Mouse (Mus musculus): ENCODE data around the gene Cdkn2a.

The Cdkn2a gene

DNA sequence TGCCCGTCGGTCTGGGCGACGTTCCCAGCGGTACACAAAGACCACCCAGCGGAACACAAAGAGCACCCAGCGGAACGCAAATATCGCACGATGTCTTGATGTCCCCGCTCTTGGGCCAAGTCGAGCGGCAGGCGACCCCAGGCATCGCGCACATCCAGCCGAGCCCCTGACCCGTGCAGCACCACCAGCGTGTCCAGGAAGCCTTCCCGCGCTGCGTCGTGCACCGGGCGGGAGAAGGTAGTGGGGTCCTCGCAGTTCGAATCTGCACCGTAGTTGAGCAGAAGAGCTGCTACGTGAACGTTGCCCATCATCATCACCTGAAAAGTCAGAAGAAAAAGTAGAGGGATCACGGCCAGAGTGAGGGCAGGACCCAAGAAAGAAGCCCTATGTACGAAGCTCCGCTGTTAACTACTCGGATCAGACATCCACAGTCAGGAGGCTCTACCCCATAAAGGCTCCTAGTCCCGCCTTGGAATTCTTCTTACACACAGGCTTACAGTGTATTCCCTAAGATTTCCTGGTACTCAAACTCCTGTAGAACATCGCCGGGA lies 17.7 kb downstream of the Cdkn2a start:
- DNase-seq (ENCODE audit: low spot score), result no peak

DNA sequence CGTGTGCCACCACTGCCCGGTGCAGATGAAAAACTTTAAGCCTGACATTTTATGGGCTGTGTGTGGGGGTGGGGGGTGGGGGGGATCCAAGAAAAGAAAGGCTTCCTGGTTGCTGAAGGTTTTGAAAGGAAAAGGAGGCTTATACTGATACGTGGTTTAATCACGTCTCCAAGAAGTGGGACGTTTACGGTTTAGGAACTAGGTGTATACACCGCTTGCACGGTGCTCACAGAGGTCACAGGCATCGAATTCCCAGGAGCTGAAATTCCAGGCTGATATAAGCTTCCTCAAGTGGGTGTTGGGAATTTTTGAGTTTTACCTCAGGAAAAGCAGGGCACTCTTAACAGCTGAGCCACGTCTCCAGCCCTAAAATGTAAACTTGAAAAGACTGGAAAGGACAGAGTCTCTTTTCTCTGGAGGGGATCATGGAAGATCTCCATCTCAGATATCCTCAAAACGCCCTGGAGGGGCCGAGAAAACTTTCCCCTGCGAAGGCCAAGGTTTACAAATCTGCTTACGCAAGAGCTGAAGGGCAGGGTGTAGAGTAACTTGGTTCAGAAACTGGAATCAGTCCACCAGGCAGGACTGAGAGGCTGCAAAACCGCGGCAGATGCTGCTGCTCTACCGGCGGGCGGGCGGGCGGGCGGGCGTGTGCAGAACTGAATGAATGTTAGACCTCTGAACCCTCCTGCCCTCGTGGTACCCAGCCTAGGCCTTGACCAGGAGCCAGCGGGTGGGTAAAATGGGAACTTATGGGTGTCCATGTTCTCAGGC lies 18.5 kb downstream of the Cdkn2a start:
- DNase-seq (ENCODE audit: low spot score), result peak; percentile 25

DNA sequence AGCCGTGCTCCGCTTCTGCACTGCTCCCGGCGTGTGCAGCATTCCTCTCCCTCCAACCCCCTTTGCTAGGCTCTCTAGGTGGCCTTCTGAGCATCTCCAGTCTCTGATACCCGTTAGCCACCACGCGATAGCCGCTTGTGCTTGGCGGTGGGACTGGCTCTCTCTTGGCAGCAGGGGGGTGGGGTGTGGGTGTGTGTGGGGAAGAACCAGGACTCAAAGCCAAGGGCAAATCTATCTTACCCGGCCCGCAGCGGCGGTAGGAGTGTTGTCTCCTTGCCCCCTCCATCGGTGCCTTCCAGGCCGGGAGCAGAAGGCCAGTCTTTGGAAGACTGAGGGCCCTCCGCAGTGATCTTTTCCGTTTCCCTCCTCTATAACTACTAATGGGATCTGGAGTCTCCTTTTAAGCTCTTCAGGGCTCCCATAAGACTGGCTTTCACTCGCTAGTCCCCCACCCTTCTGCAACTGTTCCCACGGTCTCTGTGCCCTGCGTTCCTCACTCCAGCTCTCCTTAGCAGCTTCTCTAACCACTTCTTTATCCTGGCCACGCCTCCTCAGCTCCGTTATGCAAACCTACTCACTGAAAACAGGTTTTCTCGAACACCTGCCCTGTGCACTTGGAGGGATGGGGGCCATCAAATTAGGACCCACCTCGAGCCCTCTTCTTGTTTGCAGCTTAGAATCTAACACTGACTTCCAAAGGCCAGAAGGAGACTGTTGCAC lies 19.5 kb downstream of the Cdkn2a start:
- no peak for DNase-seq (ENCODE audit: low spot score)

DNA sequence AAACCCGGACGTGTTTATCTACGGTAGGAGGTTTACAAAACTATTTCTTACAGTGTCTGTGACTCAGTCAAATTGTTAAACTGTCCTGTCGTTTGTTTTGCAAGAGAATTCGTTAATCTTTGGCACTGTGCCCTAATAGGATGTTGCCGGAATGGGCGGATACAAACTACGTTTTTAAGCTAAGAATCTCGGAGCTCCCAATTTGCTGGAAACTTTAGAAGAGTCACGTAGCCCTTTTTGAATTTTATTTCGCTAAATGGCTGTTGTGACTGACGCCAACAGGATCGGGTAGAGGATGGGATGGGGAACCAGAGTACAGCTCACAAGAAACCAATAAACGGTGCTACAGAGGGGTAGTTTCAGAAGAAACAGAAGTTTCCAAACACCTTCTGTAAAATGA lies 20.4 kb downstream of the Cdkn2a start:
- no peak for DNase-seq (ENCODE audit: low spot score)

DNA sequence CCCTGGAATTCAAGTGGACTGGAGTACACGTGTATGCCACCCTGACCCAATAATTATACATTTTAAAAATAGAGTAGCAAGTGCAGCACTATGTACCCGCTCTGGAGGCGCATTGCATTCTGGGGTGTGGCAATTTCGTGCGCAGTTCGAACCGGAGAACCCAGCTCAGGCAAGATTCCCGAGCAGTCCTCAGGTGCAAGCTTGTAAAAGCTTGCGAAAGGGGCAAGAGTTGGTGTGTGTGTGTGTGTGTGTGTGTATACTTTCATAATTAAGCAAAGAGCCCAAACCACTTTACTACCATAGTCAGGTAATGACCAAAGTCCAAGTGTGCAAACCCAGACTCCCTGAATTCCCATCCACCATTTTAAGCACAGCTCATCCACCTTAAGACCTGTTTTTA lies 20.9 kb downstream of the Cdkn2a start:
- no peak for DNase-seq (ENCODE audit: low spot score)

DNA sequence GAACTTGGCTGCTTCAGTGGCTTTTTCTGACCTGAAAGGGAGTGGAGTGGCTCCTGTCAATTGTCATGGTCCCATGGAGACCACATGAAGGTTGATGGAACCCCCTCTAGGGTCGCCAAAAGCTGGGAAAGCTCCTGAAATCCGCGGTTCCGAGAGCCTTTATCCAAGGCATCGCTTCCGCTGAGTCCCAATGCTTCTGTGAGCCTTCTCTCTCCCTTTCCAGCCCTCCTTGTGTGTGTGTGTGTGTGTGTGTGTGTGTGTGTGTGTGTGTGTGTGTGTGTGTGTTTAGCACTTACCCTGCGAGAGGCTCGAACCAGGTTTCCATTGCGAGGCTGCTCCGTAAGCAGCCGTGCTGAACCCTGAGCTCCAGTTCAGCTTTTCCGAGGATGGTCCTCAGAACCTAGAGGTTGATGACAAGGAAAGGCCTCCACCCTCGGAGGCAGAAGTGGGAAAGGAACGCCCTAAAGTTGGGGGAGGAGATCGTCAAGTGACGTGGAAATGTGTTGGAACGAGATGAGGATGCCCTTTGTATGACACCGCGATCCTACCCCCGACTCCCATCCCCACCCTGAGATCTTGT lies 21.4 kb downstream of the Cdkn2a start:
- no peak for DNase-seq (ENCODE audit: low spot score)

DNA sequence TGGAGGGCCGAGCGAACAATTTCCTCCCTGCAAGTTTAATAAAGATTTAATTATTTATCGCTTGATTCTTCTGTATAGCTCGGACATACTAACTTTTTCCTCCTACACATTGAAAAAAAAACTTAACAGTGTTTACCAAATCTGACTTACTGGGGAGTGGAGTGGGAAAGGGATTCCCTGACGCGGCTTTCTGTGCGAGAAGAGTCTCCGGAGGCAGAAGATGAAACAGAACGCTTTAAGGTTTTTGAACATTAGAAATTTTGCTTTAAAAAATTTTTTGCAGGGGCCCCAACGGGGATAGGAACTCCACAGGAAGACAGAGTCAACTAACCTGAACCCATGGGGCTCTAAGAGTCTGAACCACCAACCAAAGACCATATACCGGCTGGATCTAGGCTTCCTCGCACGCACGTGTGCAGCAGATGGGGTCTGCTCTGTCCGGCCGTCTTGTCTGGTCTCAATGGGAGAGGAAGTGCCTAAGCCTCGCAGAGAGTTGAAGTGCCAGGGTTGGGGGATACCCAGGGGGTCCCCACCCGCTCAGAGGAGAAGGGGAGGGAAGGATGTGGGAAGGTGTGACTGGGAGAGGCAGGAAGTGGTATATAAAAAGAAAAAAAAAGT lies 22.2 kb downstream of the Cdkn2a start:
- no peak for DNase-seq (ENCODE audit: low spot score)

DNA sequence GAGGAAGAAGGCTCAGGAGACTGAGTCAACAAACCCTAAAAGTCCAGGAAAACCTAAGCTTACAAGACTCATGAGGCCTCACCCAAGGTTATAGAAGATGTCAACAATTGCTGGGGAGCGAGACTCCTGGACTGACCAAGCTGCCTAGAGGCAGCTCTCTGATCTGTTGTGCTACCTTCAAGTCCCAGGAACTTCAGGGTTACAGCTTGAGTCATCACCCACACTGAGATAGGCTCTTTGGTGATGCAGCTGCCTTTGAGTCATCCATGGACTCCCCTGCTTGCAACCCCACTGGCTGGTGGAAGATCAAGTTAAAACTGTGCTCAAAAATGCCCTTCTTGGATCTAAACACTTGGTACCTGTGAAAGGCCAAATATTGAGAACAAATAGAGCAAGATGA lies 36.7 kb downstream of the Cdkn2a start:
- no peak for DNase-seq (ENCODE audit: low spot score)

DNA sequence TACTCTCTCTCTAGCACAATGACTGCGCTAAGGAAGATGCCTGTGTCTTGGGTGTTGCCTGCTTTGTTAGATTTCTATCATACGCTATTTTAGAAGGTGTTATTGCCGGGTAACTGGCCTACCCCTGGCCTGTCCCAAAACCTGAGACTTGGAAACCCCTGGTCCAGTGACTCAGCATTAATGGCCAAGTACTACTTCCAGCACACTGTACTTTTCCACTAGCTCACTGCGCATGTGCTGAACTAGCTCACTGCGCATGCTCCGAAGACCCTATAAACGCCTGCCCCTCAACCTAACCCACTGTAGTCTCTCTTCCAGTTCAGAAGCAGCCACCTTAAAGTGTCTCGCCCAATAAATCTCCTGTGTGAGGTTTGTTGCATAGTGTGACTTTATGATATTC lies 60.0 kb downstream of the Cdkn2a start:
- DNase-seq (ENCODE audit: low spot score), result no peak

Measured in lung, postnatal 25 days (tissue).